Mouse (Mus musculus): ENCODE results near the gene Olfml3.

Gene Olfml3

DNA sequence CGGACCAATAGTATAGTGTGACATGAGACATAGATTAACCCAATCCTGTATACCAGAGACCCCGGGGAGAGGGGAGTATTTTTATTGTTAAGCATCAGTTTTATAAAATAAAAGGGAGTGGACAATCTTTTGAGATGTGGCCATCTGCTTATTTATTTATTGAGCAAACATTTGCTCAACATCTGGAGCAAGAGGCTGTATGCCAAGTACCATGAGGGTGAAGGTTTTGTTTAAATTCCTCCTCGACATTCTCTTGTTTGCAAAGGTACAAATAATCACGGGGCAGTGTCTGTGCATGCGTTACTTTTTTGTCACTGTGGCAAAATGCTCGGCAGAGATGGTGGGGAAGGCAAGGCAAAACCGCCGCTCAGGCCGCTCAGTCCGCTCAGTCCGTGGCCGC is 32.4 kb downstream of the Olfml3 start:
- no peak for DNase-seq (ENCODE audit: low spot score)

DNA sequence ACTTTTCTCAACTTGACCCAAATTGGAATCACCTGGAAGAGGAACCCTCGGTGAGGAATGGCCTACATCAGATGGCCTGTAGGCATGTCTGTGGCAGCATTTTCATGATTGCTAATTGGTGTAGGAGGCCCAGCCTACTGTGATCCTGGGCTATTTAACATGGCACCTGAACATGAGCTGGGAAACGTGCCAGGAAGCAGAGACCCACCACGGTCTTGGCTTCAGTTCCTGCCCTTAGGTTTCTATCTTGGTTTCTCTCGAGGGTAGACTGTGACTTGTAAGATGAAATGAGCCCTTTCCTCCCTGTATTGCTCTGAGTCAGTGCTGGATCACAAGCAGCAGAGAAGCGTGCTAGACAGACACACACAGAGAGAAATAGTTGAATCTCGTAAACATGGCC is 33.1 kb downstream of the Olfml3 start:
- no peak for DNase-seq (ENCODE audit: low spot score)

DNA sequence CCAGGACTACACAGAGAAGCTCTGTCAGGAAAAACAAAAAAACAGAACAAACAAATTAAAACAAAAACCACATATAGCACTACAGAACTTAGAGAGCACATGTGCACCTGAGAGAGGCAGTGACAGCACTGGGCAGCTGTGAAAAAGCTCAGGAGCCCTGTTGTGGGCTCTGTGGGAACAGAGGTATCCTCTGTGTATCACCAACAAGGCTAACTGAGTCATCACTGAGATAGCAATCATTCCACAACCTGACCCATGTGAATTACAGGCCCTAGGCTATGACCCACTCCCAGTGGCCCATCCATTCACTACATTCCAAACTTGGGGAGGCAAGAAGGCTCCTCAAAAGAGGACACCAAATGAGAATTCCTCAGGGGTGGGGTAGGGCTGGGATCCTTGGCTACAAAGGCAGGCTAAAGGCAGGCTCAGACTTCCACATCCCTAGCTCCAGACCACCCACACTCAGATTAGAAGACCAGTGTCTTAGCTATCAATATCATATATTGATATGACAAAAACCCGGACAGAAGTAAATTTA is 41.3 kb downstream of the Olfml3 start:
- no peak for DNase-seq (ENCODE audit: low spot score)

DNA sequence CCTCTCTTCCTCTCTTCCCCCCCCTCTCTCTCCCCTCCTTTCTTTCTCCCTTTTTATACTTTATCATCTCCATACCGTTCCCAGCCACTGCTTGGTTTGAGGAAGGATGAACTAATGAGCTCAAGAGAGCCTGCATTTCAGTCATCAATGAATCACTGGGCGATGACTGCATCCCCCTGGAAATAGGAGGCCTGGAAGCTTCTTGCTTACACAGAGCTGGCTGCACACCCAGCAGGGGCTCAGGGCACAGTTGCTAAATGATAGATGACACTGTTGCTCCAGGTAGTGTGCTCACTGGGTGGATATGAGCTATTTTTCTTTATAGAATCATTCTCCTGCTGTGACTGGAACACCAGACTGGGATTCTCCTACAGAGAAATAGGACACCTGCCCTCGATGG is 42.2 kb downstream of the Olfml3 start:
- no peak for DNase-seq (ENCODE audit: low spot score)

DNA sequence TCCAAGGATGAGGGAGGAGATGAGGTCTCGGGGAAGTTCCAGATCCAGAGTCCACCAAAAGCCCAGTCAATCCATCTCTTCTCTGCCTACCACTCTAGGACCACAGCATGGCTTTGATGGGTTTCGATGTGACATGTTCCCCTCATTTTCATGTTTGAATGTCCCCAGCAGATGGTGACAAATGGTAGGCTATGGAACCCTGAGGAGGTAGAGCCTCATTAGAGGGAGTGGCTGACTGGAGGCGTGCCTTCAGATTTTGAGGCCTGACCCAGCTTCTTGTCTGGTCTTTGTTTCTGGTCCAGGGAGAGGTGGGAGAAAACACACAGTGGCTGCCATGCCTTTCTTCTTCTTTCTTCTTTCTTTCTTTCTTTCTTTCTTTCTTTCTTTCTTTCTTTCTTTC is 47.3 kb downstream of the Olfml3 start:
- DNase-seq (ENCODE audit: low spot score), result no peak

DNA sequence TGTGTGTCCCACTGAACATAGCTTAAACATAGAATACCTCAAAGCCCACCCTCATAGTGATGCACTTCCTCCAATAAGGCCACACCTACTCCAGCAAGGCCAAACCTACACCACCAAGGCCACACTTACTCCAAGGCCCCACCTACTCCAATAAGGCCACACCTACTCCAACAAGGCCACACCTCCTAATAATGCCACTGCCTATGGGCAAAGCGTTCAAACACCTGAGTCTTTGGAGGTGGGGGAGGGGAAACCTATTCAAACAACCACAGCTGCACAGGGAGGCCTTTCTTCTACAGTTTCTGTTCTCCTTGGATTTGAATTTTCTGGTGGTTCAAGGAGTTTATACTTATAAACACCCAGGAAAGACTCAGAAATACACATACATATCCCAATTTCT is 48.8 kb downstream of the Olfml3 start:
- no peak for DNase-seq (ENCODE audit: low spot score)

DNA sequence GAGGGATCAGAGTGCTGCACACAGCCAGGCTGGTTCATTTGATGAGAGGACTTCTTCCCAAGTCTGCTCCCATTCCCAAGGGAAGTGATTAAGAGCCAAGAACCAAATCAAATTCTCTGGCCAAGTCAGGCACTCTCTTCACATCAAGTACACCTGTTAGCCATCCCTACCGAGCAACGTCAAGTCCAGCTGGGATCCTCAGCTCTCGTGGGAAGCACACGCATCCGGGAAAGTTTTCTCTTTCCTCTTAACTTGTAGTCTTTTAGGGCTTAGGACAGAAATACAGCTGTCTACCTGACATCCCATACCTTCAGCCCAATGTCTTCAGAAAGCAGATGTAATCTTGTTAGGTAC is 53.9 kb downstream of the Olfml3 start:
- DNase-seq (ENCODE audit: low spot score), result no peak

DNA sequence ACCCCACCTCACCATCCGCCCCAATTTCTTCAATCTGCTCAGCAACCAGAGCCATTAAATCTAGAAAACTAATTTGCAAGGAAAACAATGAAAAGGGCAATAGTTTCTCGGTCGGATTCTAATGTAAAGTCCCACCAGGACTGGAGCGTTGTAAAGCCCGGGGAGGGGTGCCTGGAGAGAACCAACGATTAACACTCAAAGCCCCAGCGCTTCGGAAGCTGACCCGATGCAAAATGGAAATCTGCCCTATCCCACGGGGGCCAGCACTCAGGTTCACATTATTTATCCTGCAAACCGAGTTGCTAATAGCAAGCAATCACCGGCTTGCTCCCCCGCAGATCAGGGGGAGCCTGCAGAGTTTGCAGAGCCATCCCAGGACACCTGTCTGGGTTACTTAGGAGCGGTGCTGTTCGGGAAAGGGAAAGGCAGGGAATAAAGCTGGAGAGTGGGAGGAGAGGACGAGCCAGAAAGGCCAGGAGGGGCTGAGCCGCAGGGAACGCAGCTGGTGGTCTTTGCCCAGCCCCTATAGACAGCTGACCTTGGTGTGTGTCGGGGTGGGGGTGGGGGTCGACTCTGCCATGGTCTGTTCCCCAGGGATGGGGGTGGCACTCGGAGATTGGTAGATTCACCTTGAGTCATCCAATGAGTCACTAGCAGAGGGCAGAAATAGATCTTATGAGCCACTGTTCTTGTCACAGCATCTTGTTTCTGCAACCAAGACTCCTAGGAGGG is 54.4 kb downstream of the Olfml3 start:
- DNase-seq (ENCODE audit: low spot score), result no peak

DNA sequence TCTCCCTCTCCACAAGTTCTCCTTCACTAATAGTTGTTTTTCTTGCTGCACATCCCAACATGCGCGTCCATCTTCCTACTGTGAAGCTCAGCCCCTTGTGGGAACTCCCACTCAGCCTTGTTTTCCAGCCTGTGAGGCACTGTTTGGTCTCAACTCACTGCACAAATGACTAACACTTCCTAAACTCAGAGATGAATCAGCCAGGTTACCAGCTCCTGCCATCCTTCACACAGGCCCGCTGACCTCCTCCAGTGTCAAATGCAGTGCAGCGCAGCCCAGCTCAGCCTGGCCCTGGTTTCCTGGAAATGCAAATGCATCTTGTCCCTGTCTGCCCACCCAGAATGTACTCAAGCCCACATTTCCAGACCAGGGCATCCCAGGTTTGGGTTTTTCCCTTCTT is 55.3 kb downstream of the Olfml3 start:
- no peak for DNase-seq (ENCODE audit: low spot score)

DNA sequence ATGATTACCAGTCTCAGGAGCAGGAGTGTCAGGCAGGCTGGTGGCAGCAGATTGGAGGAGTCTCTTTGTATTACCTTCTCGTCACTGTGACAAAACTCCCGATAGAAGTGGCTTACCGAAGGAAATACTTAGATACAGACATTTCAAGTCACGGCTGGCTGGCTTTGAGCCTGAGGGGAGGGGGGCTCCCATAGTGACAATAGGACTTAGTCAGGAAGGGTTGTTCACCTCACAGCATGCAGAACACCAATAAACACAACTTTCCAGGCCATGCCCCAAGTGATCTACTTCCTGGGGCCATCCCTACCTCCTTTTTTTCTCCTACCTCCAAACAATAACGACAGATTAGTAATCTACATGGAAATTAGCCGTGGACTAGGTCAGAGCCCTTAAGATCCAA is 59.0 kb downstream of the Olfml3 start:
- no peak for DNase-seq (ENCODE audit: low spot score)

DNA sequence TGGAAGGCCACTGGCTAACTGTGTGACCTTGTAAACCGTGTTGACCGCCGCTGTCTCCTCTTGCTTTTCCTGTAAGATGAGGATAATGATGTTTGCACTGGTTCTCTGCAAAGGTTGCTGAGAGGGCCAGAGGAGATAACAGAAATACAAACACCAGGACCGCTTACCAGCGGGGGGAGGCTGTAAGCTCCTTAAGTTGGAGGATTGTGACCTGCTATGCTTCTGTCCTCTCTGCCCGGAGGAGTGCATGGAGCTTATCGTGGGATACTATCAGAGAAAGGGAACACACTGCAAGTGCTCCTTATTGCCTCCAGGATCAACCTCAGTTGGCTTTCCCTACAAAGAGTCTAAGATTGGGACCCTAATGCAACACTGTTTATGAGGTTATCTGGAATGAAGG is 65.1 kb downstream of the Olfml3 start:
- DNase-seq (ENCODE audit: low spot score), result no peak

All from urinary bladder, postnatal 10 days (tissue).